Mouse (Mus musculus): ENCODE results near the gene Mthfd2.

DNA sequence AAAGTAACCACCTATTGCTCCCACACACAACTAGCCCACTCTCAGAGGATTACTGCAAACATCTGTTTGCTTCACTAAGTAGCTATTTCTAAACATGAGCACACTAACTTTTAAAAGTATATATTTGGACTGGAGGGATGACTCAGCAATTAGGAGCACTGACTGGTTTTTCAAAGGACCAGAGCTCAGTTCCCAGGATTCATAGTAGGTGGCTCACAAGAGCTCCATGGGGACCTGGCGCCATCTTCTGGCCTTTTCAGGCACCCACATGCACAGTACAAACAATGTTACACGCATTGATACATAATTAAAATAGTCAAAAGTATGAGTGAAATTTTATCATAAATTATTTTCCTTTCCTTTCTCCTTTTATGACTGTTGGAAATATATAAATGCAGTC is 46.8 kb downstream of the Mthfd2 start:
- TF ChIP-seq CTCF (IDR thresholded peaks at IDR 0.05; ENCODE audit: low read depth), result peak; percentile 80
- TF ChIP-seq EP300 (IDR thresholded peaks at IDR 0.05; ENCODE audit: low read depth), result no peak

Measured in liver, embryonic 14.5 days (tissue).